Mouse (Mus musculus) cerebellum, postnatal 36 days (tissue): ENCODE data around the gene Rnf13.

Experiments
- DNase-seq, 2 experiments: peaks; one replicate each; pipeline ENCODE4 v3.0.0; 2021 to 2022; ENCODE audit warnings: mixed read lengths in 2 of 2

The Rnf13 gene

DNA sequence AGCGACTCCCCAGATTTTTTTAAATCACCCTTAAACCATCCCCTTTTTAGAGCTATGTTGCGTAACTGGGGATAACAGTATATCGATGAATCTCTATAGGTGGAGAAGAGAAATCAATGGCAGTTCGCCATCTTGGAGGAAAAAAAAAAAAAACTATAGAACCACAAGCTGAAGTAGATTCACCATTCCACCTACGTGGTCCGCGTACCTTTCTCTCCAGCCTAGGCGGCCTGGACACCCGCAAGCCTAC, 110.7 kb downstream of the Rnf13 start:
- no peak for DNase-seq

DNA sequence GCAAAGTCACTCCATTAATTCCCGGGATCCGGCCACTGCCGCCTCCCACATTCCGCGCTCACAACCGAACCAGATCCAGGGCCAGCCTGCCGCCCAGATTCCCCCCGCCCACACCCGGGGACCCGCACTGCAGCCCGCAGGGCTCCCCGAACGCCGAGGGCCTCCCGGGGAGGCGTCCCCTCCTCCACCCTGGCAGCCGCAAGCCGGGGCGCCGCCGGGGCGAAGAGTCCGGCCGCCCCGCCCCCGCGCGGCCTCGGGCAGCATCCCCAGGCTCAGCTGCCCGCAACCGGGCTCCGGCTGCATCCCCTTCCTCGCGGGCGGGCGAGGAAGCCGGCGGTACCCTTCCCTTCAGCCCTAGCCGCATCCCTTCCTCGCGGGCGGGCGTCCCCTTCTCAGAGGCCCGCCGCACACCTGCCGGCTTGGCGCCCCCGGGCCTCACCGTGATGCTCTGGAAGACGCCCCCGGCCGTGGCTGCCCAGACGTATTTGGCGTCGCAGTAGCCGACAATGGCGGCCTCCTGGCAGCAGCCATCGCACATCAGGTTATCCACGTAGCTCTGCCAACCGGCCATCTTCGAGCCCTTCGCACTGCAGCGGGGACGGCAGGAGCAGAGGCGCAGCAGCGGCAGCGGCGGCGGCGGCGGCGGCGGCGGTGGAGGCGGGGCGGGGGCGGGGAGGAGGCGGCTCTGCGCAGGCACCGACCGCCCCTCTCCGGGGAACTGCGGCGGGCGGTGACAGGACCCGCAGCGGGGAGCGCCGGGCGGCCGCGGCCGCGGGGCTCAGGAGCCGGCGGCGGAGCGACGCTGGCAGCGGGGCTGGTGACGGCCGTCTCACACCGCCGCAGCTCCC, 111.3 kb downstream of the Rnf13 start:
- DNase-seq = peak; percentile 65 to 67

DNA sequence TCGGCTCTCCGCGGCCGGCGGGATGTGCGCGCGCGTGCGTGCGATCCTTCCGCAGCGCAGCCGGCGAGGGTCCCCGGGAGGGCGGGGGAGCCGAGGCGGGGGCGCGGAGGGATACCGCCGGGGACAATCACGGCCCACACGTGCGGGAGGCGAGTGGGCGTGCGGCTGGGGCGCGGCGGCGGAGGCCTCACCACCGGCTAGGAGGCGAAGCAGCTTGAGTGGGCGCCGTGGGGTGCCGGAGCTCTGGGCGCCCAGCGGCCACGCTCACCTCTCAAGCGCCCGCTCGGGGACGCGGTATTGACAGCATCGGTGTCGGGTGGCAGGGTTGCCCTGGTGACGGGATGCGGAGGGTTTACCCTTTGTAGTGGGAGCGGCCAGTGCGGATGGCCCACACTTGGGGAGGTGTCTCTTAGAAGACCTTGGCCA, 111.9 kb downstream of the Rnf13 start, which contains the start of gene Pfn2:
Gene Pfn2 (minus strand): TSS at position 320 of the 426 bp plus-strand sequence.
- DNase-seq = peak; percentile 79 to 81

DNA sequence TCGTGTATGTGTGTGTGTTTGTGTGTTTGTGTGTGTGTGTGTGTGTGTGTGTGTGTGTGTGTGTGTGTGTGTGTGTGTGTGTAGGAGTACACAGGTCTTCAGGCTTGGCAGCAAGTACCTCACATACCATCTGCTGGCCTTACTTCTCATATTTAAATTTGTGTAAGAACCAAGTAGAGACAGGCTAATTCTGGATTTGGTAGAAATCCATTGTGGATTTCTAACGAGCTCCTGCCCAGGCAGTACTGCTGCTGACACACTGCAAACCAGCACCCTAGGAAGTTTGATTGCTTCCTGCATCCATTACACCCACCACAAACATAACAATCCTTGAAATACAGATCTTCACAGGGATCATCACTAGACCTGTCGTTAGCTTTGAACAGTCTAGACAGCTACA, 147.1 kb downstream of the Rnf13 start:
- DNase-seq = no peak
